Mouse (Mus musculus) small intestine, adult 2 months (tissue): Measurements from ENCODE around the gene Dcbld1.

ENCODE experiments used
- CTCF ChIP-seq: fragments of 200-500 bp; IDR thresholded peaks from 2 replicates; pipeline ENCODE4 v1.5.1; 2012; ENCODE audit warnings: low read depth, mild to moderate bottlenecking, control low read depth, inconsistent platforms, low read length, moderate library complexity, mixed read lengths; ENCODE audit not compliant: insufficient replicate concordance, insufficient read length; ENCODE audit errors: extremely low read depth
- POLR2A ChIP-seq: fragments of 200-500 bp; IDR thresholded peaks from 2 replicates; pipeline ENCODE4 v1.6.1; 2012; ENCODE audit warnings: low read depth, mild to moderate bottlenecking, control low read depth, inconsistent platforms, low read length, moderate library complexity

GRCm38 (mm10) chr10:52257768-52258167 is 24.3 kb downstream of the Dcbld1 start:
- TF ChIP-seq CTCF (no peak), POLR2A (no peak)
